9 mouse cellular contexts compared by ENCODE assay signal in the genomic region with DNA sequence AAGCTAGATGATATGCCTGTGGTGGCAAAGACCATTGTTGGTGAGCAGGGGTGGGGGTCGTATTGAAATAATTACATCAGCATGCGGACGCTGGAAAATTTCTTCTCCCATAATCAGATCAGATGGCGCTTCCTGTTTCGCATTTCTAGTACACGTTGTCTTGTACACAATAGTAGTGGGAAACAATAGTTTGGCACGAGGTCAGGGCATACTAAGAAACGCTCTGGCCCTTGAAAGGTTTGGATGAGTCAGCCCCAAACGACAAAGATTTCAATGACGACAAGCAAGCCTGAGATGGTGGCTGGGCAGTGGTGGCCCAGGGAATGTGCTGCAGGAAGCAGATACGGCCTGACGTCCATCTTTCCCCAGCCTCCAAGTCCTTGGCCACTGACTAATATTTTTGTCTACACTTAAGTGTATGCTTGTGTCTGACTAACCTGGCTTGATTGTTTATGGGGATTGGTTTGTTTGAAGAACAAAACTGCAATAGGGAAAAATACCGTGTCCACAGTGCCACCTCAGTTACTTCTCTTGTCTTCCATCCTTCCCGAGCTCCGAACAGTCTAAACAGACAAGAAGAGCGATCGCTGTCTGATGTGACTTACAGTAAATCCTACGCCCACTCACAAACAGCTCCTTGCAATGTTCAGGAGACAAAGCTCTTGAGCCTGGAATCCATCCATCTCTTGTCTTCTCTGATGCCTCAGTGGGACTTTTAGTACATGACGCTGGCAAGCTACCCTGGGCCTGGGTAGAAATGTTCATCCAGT. TPM values are rescaled to one million over a fixed set of nuclear protein-coding genes. Genes with fewer than 3 reads are reported as not detected.
A peak's percentile ranks its signal among the peaks of the same experiment; 100 is the strongest.
DNase-seq lines count a peak whose midpoint lies in the region; ATAC-seq and TF ChIP-seq lines count a peak whose summit lies in the region.
"Had no signal": no experiment of that assay in that cellular context is flagged by ENCODE, and none has a peak within 500 bp of the region (broad histone marks: within the 10 kb centered on the region; RNA-seq: fewer than 3 reads in every experiment).

No protein-coding gene starts in this region.

- no peaks in the 10 kb centered on the region for H3K9me3 ChIP-seq in megakaryocyte, embryonic 14.5 days
- no peaks in the 10 kb centered on the region for H3K9me3 ChIP-seq in heart, embryonic 13.5 days
- H3K9me3 ChIP-seq in stomach, postnatal 0 days (ENCODE audit: control insufficient read depth, low read length): no peaks in the 10 kb centered on the region
- H3K9me3 ChIP-seq in hindbrain, embryonic 16.5 days (ENCODE audit: control insufficient read depth, low read length): no peaks in the 10 kb centered on the region
- H3K9me3 ChIP-seq in forebrain, embryonic 14.5 days (replicated peaks; ENCODE audit: control insufficient read depth, low read length): no peaks in the 10 kb centered on the region
- H3K9me3 ChIP-seq: limb, embryonic 12.5 days had no signal

- H3K36me3 ChIP-seq in megakaryocyte, embryonic 14.5 days (replicated peaks; ENCODE audit: low read length): no peaks in the 10 kb centered on the region
- H3K36me3 ChIP-seq in heart, embryonic 13.5 days: no peaks in the 10 kb centered on the region
- no peaks in the 10 kb centered on the region for H3K36me3 ChIP-seq in stomach, postnatal 0 days (ENCODE audit: control insufficient read depth, insufficient read depth, low read length)
- H3K36me3 ChIP-seq in hindbrain, embryonic 16.5 days (ENCODE audit: control insufficient read depth, insufficient read depth, low read length): no peaks in the 10 kb centered on the region
- H3K36me3 ChIP-seq in forebrain, embryonic 14.5 days (ENCODE audit: control insufficient read depth, insufficient read depth, low read length): no peaks in the 10 kb centered on the region
- H3K36me3 ChIP-seq: limb, embryonic 12.5 days had no signal

- no peak for ATAC-seq in megakaryocyte, adult 5-6 weeks (ENCODE audit: poor library complexity, severe bottlenecking)
- no peak for ATAC-seq in heart, embryonic 13.5 days (ENCODE audit: extremely low read depth, insufficient number of reproducible peaks, low FRiP score, low TSS enrichment)
- no peak; the same call in 1 of the 2 replicates for ATAC-seq in stomach, postnatal 0 days (ENCODE audit: low FRiP score, low TSS enrichment)
- ATAC-seq in hindbrain, embryonic 16.5 days: no peak
- no peak for ATAC-seq in forebrain, embryonic 14.5 days

- H3K27ac ChIP-seq in heart, embryonic 13.5 days (replicated peaks): peak overlapping the region; percentile 61; the same call in 1 of the 2 replicates
- H3K27ac ChIP-seq in stomach, postnatal 0 days (replicated peaks): no peak overlapping the region
- no peak overlapping the region for H3K27ac ChIP-seq in hindbrain, embryonic 16.5 days (ENCODE audit: low read depth, low read length)
- no peak overlapping the region for H3K27ac ChIP-seq in forebrain, embryonic 14.5 days (ENCODE audit: low read depth, low read length)
- H3K27ac ChIP-seq: limb, embryonic 12.5 days had no signal

- TF ChIP-seq CTCF in stomach, postnatal 0 days (IDR thresholded peaks at IDR 0.05; ENCODE audit: low read depth): no peak

- H3K4me1 ChIP-seq in megakaryocyte, embryonic 14.5 days: peaks cover 58% of the 10 kb centered on the region
- peaks cover 10% of the 10 kb centered on the region for H3K4me1 ChIP-seq in heart, embryonic 13.5 days
- H3K4me1 ChIP-seq in stomach, postnatal 0 days (replicated peaks; ENCODE audit: control insufficient read depth, insufficient read depth): no peaks in the 10 kb centered on the region
- no peaks in the 10 kb centered on the region for H3K4me1 ChIP-seq in hindbrain, embryonic 16.5 days (ENCODE audit: control insufficient read depth, insufficient read depth, low read depth, low read length)
- no peaks in the 10 kb centered on the region for H3K4me1 ChIP-seq in forebrain, embryonic 14.5 days (ENCODE audit: control insufficient read depth, insufficient read depth, low read length)
- H3K4me1 ChIP-seq: limb, embryonic 12.5 days had no signal

- TF ChIP-seq EP300 in stomach, postnatal 0 days (optimal IDR thresholded peaks at IDR 0.05): peak; percentile 59

- peak overlapping the region; percentile 40 for H3K4me3 ChIP-seq in megakaryocyte, embryonic 14.5 days (replicated peaks)
- H3K4me3 ChIP-seq in heart, embryonic 13.5 days: no peak overlapping the region
- no peak overlapping the region for H3K4me3 ChIP-seq in stomach, postnatal 0 days (ENCODE audit: low read depth, low read length)
- no peak overlapping the region for H3K4me3 ChIP-seq in hindbrain, embryonic 16.5 days (ENCODE audit: low read length)
- no peak overlapping the region for H3K4me3 ChIP-seq in forebrain, embryonic 14.5 days (ENCODE audit: low read depth, low read length)
- H3K4me3 ChIP-seq: limb, embryonic 12.5 days had no signal

- 72% methylated on average over 19 of the region's 19 CpGs for WGBS in heart, embryonic 13.5 days
- WGBS in stomach, postnatal 0 days: 75% methylated on average over 19 of the region's 19 CpGs
- 72% methylated on average over 19 of the region's 19 CpGs for WGBS in hindbrain, embryonic 16.5 days
- 80% methylated on average over 19 of the region's 19 CpGs for WGBS in forebrain, embryonic 14.5 days

- H3K9ac ChIP-seq in heart, embryonic 13.5 days: no peak overlapping the region
- no peak overlapping the region for H3K9ac ChIP-seq in stomach, postnatal 0 days (ENCODE audit: low read length)
- H3K9ac ChIP-seq in hindbrain, embryonic 16.5 days (ENCODE audit: low read depth, low read length): no peak overlapping the region
- H3K9ac ChIP-seq in forebrain, embryonic 14.5 days (ENCODE audit: low read length): no peak overlapping the region
- H3K9ac ChIP-seq: limb, embryonic 12.5 days had no signal

- H3K4me2 ChIP-seq in heart, embryonic 13.5 days: no peak overlapping the region
- H3K4me2 ChIP-seq in stomach, postnatal 0 days (replicated peaks; ENCODE audit: low read depth): no peak overlapping the region
- H3K4me2 ChIP-seq in hindbrain, embryonic 16.5 days (ENCODE audit: low read length): no peak overlapping the region
- no peak overlapping the region for H3K4me2 ChIP-seq in forebrain, embryonic 14.5 days (ENCODE audit: low read length)
- H3K4me2 ChIP-seq: limb, embryonic 12.5 days had no signal

- H3K27me3 ChIP-seq in megakaryocyte, embryonic 14.5 days (replicated peaks): no peaks in the 10 kb centered on the region
- H3K27me3 ChIP-seq in heart, embryonic 13.5 days (replicated peaks): no peaks in the 10 kb centered on the region
- H3K27me3 ChIP-seq in stomach, postnatal 0 days (ENCODE audit: control insufficient read depth, insufficient read depth, low read length): no peaks in the 10 kb centered on the region
- H3K27me3 ChIP-seq in hindbrain, embryonic 16.5 days (replicated peaks; ENCODE audit: control insufficient read depth, insufficient read depth, low read length): no peaks in the 10 kb centered on the region
- H3K27me3 ChIP-seq in forebrain, embryonic 14.5 days (replicated peaks; ENCODE audit: control insufficient read depth, insufficient read depth, low read length): no peaks in the 10 kb centered on the region
- H3K27me3 ChIP-seq: limb, embryonic 12.5 days had no signal

- DNase-seq in kidney, postnatal 4 days: peak; percentile 12 to 38
- DNase-seq in stomach, postnatal 0 days (ENCODE audit: low spot score): no peak
- no peak for DNase-seq in urinary bladder, postnatal 4 days (ENCODE audit: low spot score in 2 of 2)
- DNase-seq in forebrain, embryonic 14.5 days (ENCODE audit: low spot score): no peak

RNA-seq across cellular contexts. Expression of gene S1pr1, which starts 54.1 kb away (rescaled TPM):
- polyA plus RNA-seq in megakaryocyte, embryonic 14.5 days (2012; ENCODE audit: insufficient read depth, low replicate concordance): 2.3 TPM in 1 of 2 replicates, not detected in the other
- 2.4 and 5.8 TPM in 2 replicates for total RNA-seq in megakaryocyte, adult 5-6 weeks (2015)
- total RNA-seq in megakaryocyte, adult 5-6 weeks (2017): 3.3 and 3.6 TPM in 2 replicates
- 76.9 and 80.8 TPM in 2 replicates for polyA plus RNA-seq in heart, embryonic 13.5 days (2015; fragmentation: Nextera tagmentation; extraction: Ambion mirVana)
- 6.6 and 6.7 TPM in 2 replicates for polyA plus RNA-seq in stomach, postnatal 0 days (2015; fragmentation: Nextera tagmentation; extraction: Ambion mirVana)
- 37.6 and 39.9 TPM in 2 replicates for polyA plus RNA-seq in hindbrain, embryonic 16.5 days (2015; fragmentation: Nextera tagmentation; extraction: Ambion mirVana)
- 21.2 and 24.5 TPM in 2 replicates for polyA plus RNA-seq in forebrain, embryonic 14.5 days (2014; fragmentation: Nextera tagmentation; extraction: Ambion mirVana)

Comparison
In these comparisons a context has a peak if more than half of its experiments do, and no peak if none do; other contexts are left out.
1. DNase-seq: peak in kidney, postnatal 4 days (2 of 2); none in stomach, postnatal 0 days (single experiment), urinary bladder, postnatal 4 days (0 of 2) and forebrain, embryonic 14.5 days (single experiment).